Mouse (Mus musculus): ENCODE data around the gene Trappc3.
A peak's percentile ranks its signal among the peaks of the same experiment; 100 is the strongest.

Gene Trappc3

DNA sequence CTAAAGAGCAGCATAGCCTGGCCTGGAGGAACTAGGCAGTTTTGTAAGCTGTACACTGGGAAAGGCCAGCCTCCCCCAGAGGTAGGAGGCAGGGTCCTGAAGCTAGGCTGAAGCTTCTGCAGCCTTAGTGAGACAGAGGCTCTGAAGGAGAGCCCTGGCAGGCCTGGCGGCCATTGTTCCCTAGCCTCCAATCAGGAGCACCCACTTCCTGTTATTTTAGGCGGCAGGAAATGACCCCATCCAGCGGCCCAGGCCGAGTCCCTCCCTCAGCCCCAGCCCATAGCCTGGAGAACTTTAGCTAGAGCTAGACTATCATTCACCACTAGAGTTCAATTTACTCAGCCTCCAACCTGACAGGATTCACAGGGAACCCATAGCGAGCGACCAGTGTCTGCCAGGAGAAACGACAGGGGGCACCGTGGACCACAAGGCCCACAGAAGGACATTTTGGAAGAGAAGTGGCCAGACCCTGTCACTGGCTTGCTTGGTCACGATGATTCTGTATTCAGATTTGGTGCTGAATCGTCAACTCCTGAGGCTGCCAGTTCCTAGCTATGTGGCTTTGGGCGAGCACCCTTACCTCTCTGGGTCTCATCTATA, 10.4 kb upstream of the Trappc3 start:
- DNase-seq (ENCODE audit: low spot score) = peak; percentile 36

- no peak for DNase-seq (ENCODE audit: low spot score)
Measured at GRCm38 (mm10) chr4:126252411-126253237, 9.5 kb upstream of the Trappc3 start.

GRCm38 (mm10) chr4:126253637-126254272, 8.4 kb upstream of the Trappc3 start:
- no peak for DNase-seq (ENCODE audit: low spot score)

DNA sequence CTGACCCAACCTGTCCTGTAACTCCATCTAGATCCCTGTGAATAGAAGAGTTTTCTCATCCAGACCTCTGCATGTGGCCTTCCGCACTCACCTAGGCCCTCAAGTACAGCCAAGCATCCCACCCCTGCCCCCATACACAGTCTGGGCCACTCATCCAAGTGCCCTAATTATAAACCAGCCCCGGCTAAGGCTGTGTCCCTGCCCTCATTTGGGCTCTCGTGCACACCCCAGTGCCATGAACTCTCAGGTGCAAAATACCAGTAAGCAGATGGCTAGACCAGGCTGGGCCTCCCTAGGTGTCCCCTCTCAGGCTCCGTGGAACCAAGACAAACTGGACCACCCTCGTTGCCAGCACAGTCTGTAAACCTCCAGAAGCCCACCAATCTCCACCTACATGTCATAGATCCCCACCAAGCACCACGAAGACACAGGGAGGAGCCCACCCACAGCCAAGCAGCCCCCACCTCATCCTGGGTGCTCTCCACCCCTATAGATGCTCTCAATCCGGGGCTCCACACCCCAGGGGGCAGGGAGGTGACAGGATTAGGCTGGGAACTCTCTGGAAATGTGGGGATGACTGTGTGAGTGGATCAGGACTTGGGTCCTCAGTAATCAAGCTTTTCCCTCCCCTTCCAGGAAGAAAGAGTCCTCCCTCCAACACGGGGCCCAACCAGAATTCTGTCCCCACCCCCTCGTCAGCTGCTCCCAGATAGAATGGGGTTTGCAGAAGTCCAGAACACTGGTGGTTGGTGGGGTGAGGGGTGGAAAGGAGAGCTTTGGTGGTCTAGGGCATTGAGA, 7.6 kb upstream of the Trappc3 start:
- no peak for DNase-seq (ENCODE audit: low spot score)

DNA sequence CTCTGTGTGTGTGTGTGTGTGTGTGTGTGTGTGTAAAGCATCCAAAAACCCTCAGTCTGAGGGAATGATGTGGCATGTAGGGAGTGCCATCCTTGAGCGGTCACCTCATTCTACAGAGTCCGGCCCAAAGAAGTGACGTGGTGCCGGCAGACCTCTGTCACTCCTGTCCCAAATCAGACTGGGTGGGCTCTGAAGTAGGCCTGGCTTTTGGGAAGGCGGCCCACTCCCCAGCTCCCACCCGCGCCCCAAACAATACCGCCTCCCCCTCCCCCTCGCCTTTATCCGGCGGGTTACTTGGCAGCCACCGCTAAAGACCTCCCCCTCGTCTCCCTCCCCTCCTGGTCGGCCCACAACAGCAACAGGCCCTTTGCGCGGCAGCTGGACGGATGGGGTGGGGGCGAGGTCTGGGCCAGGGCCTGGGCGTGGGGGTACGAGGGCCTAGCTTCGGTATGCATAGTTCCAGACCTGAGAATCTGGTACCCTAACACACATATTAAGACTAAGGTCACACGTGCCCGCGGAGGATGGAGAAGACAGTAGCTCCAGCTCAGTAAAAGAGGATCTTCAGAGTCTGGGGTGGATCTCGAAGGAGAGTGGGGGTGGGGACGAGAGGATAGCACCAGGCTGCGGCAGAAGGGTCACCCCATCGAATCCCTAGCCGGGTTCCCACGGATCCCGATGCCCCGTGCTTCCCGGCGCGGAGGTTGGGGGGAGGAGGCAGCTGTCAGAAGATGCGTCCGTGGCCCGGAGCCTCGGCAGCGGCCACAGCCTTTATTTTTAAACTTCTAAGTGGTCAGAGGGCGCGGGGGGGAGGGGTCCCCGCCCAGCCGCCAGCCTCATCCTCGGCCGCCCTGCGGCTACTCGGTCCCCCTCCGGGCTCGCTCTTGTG, 6.8 kb upstream of the Trappc3 start:
- DNase-seq (ENCODE audit: low spot score) = peak; percentile 75

- DNase-seq (ENCODE audit: low spot score) = peak; percentile 92
Measured at GRCm38 (mm10) chr4:126256131-126256791, 5.9 kb upstream of the Trappc3 start, which contains the start of gene Map7d1. Map7d1 (minus strand) TSS chr4:126256343.

GRCm38 (mm10) chr4:126256967-126257881, 4.9 kb upstream of the Trappc3 start:
- peak; percentile 84 for DNase-seq (ENCODE audit: low spot score)

- peak; percentile 23 for DNase-seq (ENCODE audit: low spot score)
Measured at GRCm38 (mm10) chr4:126259063-126259462, 3.1 kb upstream of the Trappc3 start.

GRCm38 (mm10) chr4:126259523-126260160, 2.5 kb upstream of the Trappc3 start:
- peak; percentile 90 for DNase-seq (ENCODE audit: low spot score)

GRCm38 (mm10) chr4:126260520-126261201, 1.5 kb upstream of the Trappc3 start:
- DNase-seq (ENCODE audit: low spot score) = peak; percentile 85

DNA sequence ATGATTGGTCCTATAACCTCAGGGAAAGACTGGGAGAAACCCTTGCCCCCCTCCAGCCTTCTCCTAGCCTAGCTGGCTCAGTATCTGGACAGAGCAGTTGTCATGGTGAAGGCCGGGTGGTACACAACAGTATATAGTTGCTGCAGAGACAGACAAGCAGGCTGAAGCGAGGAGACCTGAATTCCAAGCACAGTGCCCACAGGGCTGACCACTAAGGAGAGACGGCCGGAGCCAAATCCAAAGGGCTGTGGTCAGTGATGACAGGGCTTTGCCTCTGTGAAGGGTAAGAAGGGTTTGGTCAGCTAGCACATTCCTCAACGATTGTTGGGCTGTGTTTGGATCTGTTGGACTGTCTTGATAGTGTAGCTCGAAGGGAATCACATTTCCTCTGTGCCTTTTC, 859 bp upstream of the Trappc3 start:
- DNase-seq (ENCODE audit: low spot score) = no peak

GRCm38 (mm10) chr4:126261675-126262074, 450 bp upstream of the Trappc3 start:
- no peak for DNase-seq (ENCODE audit: low spot score)

DNA sequence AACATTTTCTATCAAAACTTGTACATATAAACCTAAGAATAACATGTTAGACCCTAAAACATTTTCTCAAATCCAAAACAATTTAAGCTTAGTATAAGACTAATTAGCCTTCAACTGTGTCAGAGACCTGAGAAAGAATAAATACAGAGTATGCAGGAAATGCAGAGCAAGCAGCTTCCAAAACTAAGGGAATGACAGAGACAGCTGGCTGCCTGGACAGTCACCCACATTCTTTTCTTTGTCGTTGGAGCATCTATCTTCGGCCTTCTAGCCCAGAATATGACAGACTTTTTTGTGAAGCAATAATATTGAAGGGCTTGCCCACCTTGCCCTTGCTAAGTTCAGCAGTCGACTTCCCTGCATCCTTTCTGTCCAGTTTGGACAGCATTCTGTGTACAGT, 7.2 kb downstream of the Trappc3 start:
- no peak for DNase-seq (ENCODE audit: low spot score)

- no peak for DNase-seq (ENCODE audit: low spot score)
Measured at GRCm38 (mm10) chr4:126273753-126274152, 11.6 kb downstream of the Trappc3 start.

DNA sequence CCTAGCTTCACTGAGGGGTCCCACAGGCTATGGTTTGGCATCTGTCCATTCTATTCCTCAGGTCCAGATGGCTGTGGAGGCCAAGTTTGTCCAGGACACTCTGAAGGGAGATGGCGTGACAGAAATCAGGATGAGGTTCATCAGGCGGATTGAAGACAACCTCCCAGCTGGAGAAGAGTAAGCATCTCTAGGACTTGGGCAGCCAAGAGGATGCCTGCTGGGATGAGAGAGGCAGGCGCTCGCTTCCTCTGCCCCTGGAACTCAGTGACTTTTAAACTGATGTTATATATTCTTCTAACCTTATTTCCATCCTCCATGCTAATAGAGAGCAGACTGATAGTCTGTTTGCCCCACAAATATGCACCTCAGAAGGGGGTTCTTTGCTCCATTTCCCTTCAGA, 13.0 kb downstream of the Trappc3 start:
- no peak for DNase-seq (ENCODE audit: low spot score)

DNA sequence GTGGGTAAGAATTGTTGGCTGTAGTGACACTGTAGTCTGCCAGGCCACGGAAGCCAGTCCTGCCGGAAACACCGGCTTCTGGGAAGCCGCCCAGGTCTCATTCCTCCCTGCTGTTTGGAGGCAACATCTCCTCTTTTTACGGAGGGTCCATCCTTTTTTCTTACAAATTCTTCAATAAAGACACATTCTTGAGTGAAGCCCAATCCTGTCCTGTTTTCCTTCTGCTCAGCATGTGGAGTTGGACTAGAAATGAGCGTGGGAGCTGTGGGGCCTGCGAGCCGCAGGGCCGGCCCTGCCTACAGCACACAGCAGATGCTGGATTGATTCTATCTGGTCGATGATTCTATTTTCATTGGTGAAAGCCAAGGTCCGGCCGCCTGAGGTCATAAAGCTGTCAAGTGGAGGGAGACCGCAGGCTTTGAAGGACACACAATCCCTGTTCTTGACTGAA, 13.6 kb downstream of the Trappc3 start:
- no peak for DNase-seq (ENCODE audit: low spot score)

DNA sequence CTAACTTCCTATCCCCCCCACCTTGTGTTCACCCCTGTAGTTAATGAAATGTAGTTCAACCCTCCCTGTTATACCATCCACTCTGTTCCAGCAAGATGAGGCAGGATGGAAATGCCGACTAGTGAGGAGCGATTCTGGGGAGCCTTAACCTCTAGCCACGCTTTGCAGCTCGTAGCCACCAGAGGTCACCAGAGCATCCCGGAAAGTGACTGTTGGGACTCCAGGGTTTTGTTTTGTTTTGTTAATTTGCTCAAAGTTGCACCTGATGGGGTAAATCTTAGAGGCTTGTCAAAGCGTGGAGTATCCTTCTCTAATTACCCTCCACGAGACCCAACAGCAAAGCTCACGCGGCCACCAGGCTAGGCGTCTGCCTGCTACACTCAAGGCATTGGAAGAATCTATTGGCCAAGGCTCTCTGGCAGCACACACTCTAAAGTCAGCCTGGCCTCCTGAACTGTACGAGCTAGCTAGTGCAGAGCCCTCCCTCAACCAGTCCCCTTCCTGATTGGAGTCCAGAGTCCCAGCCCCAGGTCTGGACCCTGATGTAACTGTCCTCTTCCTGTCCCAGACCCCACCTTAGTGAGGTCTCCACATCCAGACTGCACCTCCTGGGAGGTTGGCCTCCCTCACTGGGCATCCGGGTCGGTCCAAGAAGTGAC, 15.9 kb downstream of the Trappc3 start:
- peak; percentile 86 for DNase-seq (ENCODE audit: low spot score)

GRCm38 (mm10) chr4:126278565-126278915, 16.4 kb downstream of the Trappc3 start:
- peak; percentile 67 for DNase-seq (ENCODE audit: low spot score)
